Mouse (Mus musculus) cerebellum, postnatal 4 days (tissue): ENCODE measurements around the gene Drosha.

Experiments used
- DNase-seq, 2 experiments: peaks; one replicate each; pipeline ENCODE4 v3.0.0; 2022; ENCODE audit warnings: low spot score in 2 of 2, mixed read lengths in 1 of 2

Gene Drosha

GRCm38 (mm10) chr15:12829878-12830277 is 5.3 kb downstream of the Drosha start:
- DNase-seq: no peak

- DNase-seq: no peak
These were observed 8.0 kb downstream of the Drosha start for GRCm38 (mm10) chr15:12832599-12832998.

- no peak for DNase-seq
These were observed 8.8 kb downstream of the Drosha start for GRCm38 (mm10) chr15:12833385-12833784.

GRCm38 (mm10) chr15:12834231-12834630 is 9.6 kb downstream of the Drosha start:
- no peak for DNase-seq

- DNase-seq: no peak
These were observed 16.1 kb downstream of the Drosha start for GRCm38 (mm10) chr15:12840737-12841136.

- no peak for DNase-seq
These were observed 18.2 kb downstream of the Drosha start for GRCm38 (mm10) chr15:12842833-12843232.

- DNase-seq: no peak
These were observed 23.8 kb downstream of the Drosha start for GRCm38 (mm10) chr15:12848196-12848975.

GRCm38 (mm10) chr15:12849373-12849772 is 24.8 kb downstream of the Drosha start:
- DNase-seq: no peak

GRCm38 (mm10) chr15:12853471-12853870 is 28.9 kb downstream of the Drosha start:
- DNase-seq: peak in 1 of 2 experiments; percentile 12

GRCm38 (mm10) chr15:12856780-12857179 is 32.2 kb downstream of the Drosha start:
- no peak for DNase-seq

GRCm38 (mm10) chr15:12857840-12858516 is 33.4 kb downstream of the Drosha start:
- no peak for DNase-seq

- no peak for DNase-seq
These were observed 34.0 kb downstream of the Drosha start for GRCm38 (mm10) chr15:12858645-12859044.

GRCm38 (mm10) chr15:12862061-12862460 is 37.4 kb downstream of the Drosha start:
- DNase-seq: no peak

- DNase-seq: no peak
These were observed 39.1 kb downstream of the Drosha start for GRCm38 (mm10) chr15:12863669-12864068.

- DNase-seq: no peak
These were observed 41.1 kb downstream of the Drosha start for GRCm38 (mm10) chr15:12865595-12866314.

- DNase-seq: no peak
These were observed 42.7 kb downstream of the Drosha start for GRCm38 (mm10) chr15:12867269-12867668.

GRCm38 (mm10) chr15:12875442-12876176 is 51.0 kb downstream of the Drosha start:
- no peak for DNase-seq

GRCm38 (mm10) chr15:12876266-12876665 is 51.7 kb downstream of the Drosha start:
- no peak for DNase-seq

- DNase-seq: no peak
These were observed 52.3 kb downstream of the Drosha start for GRCm38 (mm10) chr15:12876881-12877280.

GRCm38 (mm10) chr15:12877934-12878333 is 53.3 kb downstream of the Drosha start:
- no peak for DNase-seq

GRCm38 (mm10) chr15:12878581-12878980 is 54.0 kb downstream of the Drosha start:
- no peak for DNase-seq

GRCm38 (mm10) chr15:12879937-12880336 is 55.3 kb downstream of the Drosha start:
- no peak for DNase-seq
